Mouse (Mus musculus): Measurements from ENCODE around the gene 2310057N15Rik.

- TF ChIP-seq GATA1 (IDR thresholded peaks at IDR 0.05; ENCODE audit: low read length) (no peak), TAL1 (IDR thresholded peaks at IDR 0.05; ENCODE audit: low read length) (no peak)
These were observed 49.7 kb upstream of the 2310057N15Rik start for GRCm38 (mm10) chr16:88823736-88824135.
